Mouse (Mus musculus) limb, embryonic 11.5 days (tissue): ENCODE results near the gene Olfr1335. TPM values are rescaled to one million over a fixed set of nuclear protein-coding genes. Genes with fewer than 3 reads are reported as not detected.
"Not testable (repeated sequence)": the region's sequence is repeated elsewhere in the genome, so short reads cannot be mapped to it uniquely, and the experiment has no call there.

Source experiments
- ATAC-seq: fragments of 200-750 bp; cut with Nextera tagmentation; 2 replicates; pipeline ENCODE4 v1.8.0; 2017; ENCODE audit warnings: low read depth; ENCODE audit not compliant: insufficient number of reproducible peaks, low FRiP score, low TSS enrichment
- DNase-seq: peaks from one replicate; pipeline ENCODE4 v3.0.0-alpha.2; 2015; ENCODE audit warnings: low spot score
- H3K27ac ChIP-seq: fragments of 300-500 bp; sonication (generic); replicated peaks from 2 replicates; pipeline ENCODE4 v1.5.1; 2014; ENCODE audit warnings: low read depth, mild to moderate bottlenecking, low read length
- H3K27me3 ChIP-seq: fragments of 300-500 bp; sonication (generic); 2 replicates; pipeline ENCODE4 v1.6.1; 2014; ENCODE audit warnings: mild to moderate bottlenecking, low read length, mixed read lengths; ENCODE audit not compliant: control insufficient read depth, insufficient read depth
- H3K36me3 ChIP-seq: fragments of 300-500 bp; sonication (generic); 2 replicates; pipeline ENCODE4 v1.6.1; 2014; ENCODE audit warnings: mild to moderate bottlenecking, low read length, moderate library complexity, mixed read lengths; ENCODE audit not compliant: control insufficient read depth, insufficient read depth
- H3K4me1 ChIP-seq: fragments of 300-500 bp; sonication (generic); 2 replicates; pipeline ENCODE4 v1.6.1; 2014; ENCODE audit warnings: low read length, mixed read lengths; ENCODE audit not compliant: control insufficient read depth, insufficient read depth
- H3K4me2 ChIP-seq: fragments of 300-500 bp; sonication (generic); 2 replicates; pipeline ENCODE4 v1.6.1; 2014; ENCODE audit warnings: low read depth, mild to moderate bottlenecking, moderate library complexity; ENCODE audit not compliant: severe bottlenecking
- H3K4me3 ChIP-seq: fragments of 300-500 bp; sonication (generic); 2 replicates; pipeline ENCODE4 v1.5.1; 2014; ENCODE audit warnings: low read depth, low read length
- H3K9ac ChIP-seq: fragments of 300-500 bp; sonication (generic); 2 replicates; pipeline ENCODE4 v1.6.1; 2014; ENCODE audit warnings: mild to moderate bottlenecking, low read length
- H3K9me3 ChIP-seq: fragments of 300-500 bp; sonication (generic); 2 replicates; pipeline ENCODE4 v1.6.1; 2016; ENCODE audit warnings: low read length; ENCODE audit not compliant: control insufficient read depth
- WGBS: fragments of 180-500 bp; shearing (Covaris S2); extraction: QIAGEN DNeasy Blood & Tissue Kit; methylation state at CpG from one replicate; pipeline ENCODE4 v1.1.7; 2014; 5-methylcytosine and 5-hydroxymethylcytosine counted together
- polyA plus RNA-seq: library from polyadenylated mRNA; unstranded; fragments of >200 nt; fragmentation: Nextera tagmentation; extraction: Ambion mirVana; gene quantifications from 2 replicates; pipeline ENCODE4 v1.2.1, GENCODE M21; 2014

The Olfr1335 gene
- polyA plus RNA-seq = not detected in 2 replicates

- H3K4me3 ChIP-seq = no peak within 1 kb of the TSS
- H3K4me2 ChIP-seq = no peak within 1 kb of the TSS
- H3K9me3 ChIP-seq = no peaks in the 10 kb centered on the region
- H3K27me3 ChIP-seq = no peaks in the 10 kb centered on the region
- H3K36me3 ChIP-seq = no peaks in the 10 kb centered on the region
- WGBS = 93% methylated on average over 4 of the region's 4 CpGs
- no peak within 1 kb of the TSS for H3K27ac ChIP-seq
- H3K9ac ChIP-seq = no peak within 1 kb of the TSS
- ATAC-seq (no peak), DNase-seq (no peak)
- H3K4me1 ChIP-seq = no peaks in the 10 kb centered on the region
These were observed at the start of gene Olfr1335 for GRCm38 (mm10) chr4:118809844-118810243. Gene Olfr1335 (minus strand): TSS chr4:118809944.

- no peaks in the 10 kb centered on the region for H3K9me3 ChIP-seq
- DNase-seq = no peak
- H3K36me3 ChIP-seq = no peaks in the 10 kb centered on the region
- no peak within 1 kb of the TSS for H3K9ac ChIP-seq
- no peak for ATAC-seq
- H3K4me2 ChIP-seq = no peak within 1 kb of the TSS
- H3K27me3 ChIP-seq = no peaks in the 10 kb centered on the region
- no peak within 1 kb of the TSS for H3K27ac ChIP-seq
- H3K4me1 ChIP-seq = no peaks in the 10 kb centered on the region
- 93% methylated on average over 1 of the region's 1 CpGs for WGBS
- H3K4me3 ChIP-seq = no peak within 1 kb of the TSS
These were observed 26.4 kb upstream of the Olfr1335 start, which contains the start of gene Olfr1333 for GRCm38 (mm10) chr4:118836179-118836578. Gene Olfr1333 (minus strand): TSS chr4:118836279.

- no peaks in the 10 kb centered on the region for H3K9me3 ChIP-seq
- DNase-seq (no peak), ATAC-seq (no peak)
- no peaks in the 10 kb centered on the region for H3K4me1 ChIP-seq
- 95% methylated on average over 1 of the region's 1 CpGs for WGBS
- no peak overlapping the region for H3K9ac ChIP-seq
- H3K4me3 ChIP-seq = no peak overlapping the region
- H3K4me2 ChIP-seq = no peak overlapping the region
- no peaks in the 10 kb centered on the region for H3K27me3 ChIP-seq
- no peaks in the 10 kb centered on the region for H3K36me3 ChIP-seq
- H3K27ac ChIP-seq = no peak overlapping the region
These were observed 9.2 kb upstream of the Olfr1335 start for GRCm38 (mm10) chr4:118818921-118819320.

GRCm38 (mm10) chr4:118792796-118793195 lies 16.9 kb downstream of the Olfr1335 start:
- not testable (repeated sequence) for DNase-seq, H3K9me3 ChIP-seq, H3K27ac ChIP-seq, H3K4me3 ChIP-seq, H3K36me3 ChIP-seq, H3K4me1 ChIP-seq, H3K4me2 ChIP-seq, H3K27me3 ChIP-seq, ATAC-seq, H3K9ac ChIP-seq

- no peak for DNase-seq
- WGBS = 77% methylated on average over 2 of the region's 2 CpGs
- ATAC-seq = no peak
These were observed 27.3 kb downstream of the Olfr1335 start, which contains the start of gene Olfr1337 for GRCm38 (mm10) chr4:118782486-118782885. Gene Olfr1337 (minus strand): TSS chr4:118782586.

More at GRCm38 (mm10) chr4:118782486-118782885, 27.3 kb downstream of the Olfr1335 start, which contains the start of gene Olfr1337:
- no peaks in the 10 kb centered on the region for H3K4me1 ChIP-seq
- H3K27ac ChIP-seq = no peak within 1 kb of the TSS
- no peaks in the 10 kb centered on the region for H3K9me3 ChIP-seq
- H3K36me3 ChIP-seq = no peaks in the 10 kb centered on the region
- H3K4me3 ChIP-seq = no peak within 1 kb of the TSS
- no peak within 1 kb of the TSS for H3K4me2 ChIP-seq
- no peak within 1 kb of the TSS for H3K9ac ChIP-seq
- no peaks in the 10 kb centered on the region for H3K27me3 ChIP-seq

Other genes with a start within 250 kb of the Olfr1335 start
- gene Cfap57, start 189.2 kb downstream of the Olfr1335 start, polyA plus RNA-seq = 0.40 and 0.45 TPM in 2 replicates
- 180 and 190 TPM in 2 replicates for gene Ebna1bp2, start 189.1 kb downstream of the Olfr1335 start, polyA plus RNA-seq
- not detected in 2 replicates for gene Olfr62, start 151.0 kb downstream of the Olfr1335 start, polyA plus RNA-seq
- gene Olfr1342, start 117.2 kb downstream of the Olfr1335 start, polyA plus RNA-seq = 0.08 and 0.26 TPM in 2 replicates
- not detected in 2 replicates for gene Olfr1341, start 106.4 kb downstream of the Olfr1335 start, polyA plus RNA-seq
- gene Olfr1340, start 89.8 kb downstream of the Olfr1335 start, polyA plus RNA-seq = not detected in 2 replicates
- gene Olfr1339, start 77.8 kb downstream of the Olfr1335 start, polyA plus RNA-seq = not detected in 2 replicates
- not detected in 2 replicates for gene Olfr1338, start 51.2 kb downstream of the Olfr1335 start, polyA plus RNA-seq
- gene Olfr1337, start 27.4 kb downstream of the Olfr1335 start, polyA plus RNA-seq = not detected in 2 replicates
- gene Olfr1333, start 26.3 kb upstream of the Olfr1335 start, polyA plus RNA-seq = not detected in 2 replicates
- gene Olfr1331, start 54.7 kb upstream of the Olfr1335 start, polyA plus RNA-seq = not detected in 2 replicates
- gene Olfr1330, start 78.7 kb upstream of the Olfr1335 start, polyA plus RNA-seq = not detected in 2 replicates
- not detected in 2 replicates for gene Olfr1329, start 107.5 kb upstream of the Olfr1335 start, polyA plus RNA-seq
- not detected in 2 replicates for gene Olfr1328, start 128.7 kb upstream of the Olfr1335 start, polyA plus RNA-seq
- not detected in 2 replicates for gene Lao1, start 151.6 kb upstream of the Olfr1335 start, polyA plus RNA-seq